Mouse (Mus musculus) embryo, embryonic 11.5 days (tissue): ENCODE measurements around the gene Hjurp.
"Not testable (repeated sequence)": the region's sequence is repeated elsewhere in the genome, so short reads cannot be mapped to it uniquely, and the experiment has no call there.

Source experiments
- DNase-seq: peaks from one replicate; pipeline ENCODE4 v3.0.0-alpha.2; 2012; ENCODE audit warnings: low read depth, low spot score

The Hjurp gene

DNA sequence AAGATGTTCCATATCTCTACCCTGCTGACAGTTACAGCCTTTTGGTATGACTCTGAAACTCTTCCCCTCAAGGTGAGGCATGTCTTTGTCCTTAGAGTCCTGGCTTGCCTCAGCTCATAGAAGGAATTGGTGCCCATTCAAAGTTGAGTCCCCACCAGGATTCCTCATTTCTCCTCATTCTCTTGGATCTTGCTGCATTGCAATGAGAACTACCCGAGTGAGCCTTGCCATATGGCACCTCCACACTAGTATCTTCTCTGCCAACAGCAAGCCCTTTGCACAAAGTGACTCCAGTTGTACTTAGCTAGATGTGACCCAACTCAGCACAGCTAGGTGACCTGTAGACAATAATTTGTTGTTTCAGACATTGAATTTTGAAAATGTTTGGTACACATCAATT is 53.8 kb downstream of the Hjurp start:
- no peak for DNase-seq

DNA sequence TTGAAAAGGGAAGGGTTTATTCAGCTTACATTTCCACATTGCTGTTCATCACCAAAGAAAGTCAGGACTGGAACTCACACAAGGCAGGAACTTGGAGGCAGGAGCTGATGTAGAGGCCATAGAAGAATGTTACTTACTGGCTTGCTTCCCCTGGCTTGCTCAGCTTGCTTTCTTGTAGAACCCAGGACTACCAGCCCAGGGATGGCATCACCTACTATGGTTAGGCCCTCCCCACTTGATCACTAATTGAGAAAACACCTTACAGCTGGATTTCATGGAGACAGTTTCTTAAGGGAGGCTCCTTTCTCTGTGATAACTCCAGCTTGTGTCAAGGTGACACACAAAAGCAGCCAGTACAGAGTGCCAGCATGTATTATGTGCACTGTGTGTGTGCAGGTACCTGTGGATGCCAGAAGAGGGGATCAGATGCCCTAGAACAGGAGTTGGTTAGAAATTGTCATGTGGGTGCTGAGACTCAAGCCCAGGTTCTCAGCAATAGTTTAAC is 54.4 kb downstream of the Hjurp start:
- DNase-seq: not testable (repeated sequence)

DNA sequence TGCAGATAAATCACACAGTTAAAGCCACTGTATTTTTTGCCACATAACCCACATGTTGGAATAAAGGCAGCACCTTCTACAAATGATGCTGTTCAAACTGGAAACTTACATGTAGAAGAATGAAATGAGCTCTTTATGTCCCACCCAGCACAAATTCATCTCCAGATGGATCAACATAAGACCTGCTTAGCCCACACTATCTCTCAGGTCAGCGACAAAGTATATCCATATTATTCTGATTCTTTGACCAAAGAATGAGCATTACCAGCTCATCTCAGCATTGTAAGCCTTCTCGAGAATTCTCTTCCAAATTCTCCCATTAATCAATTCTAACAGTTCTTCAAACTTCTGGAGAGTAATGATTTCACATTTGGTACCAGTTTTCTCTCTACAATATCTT is 55.2 kb downstream of the Hjurp start:
- DNase-seq: no peak

DNA sequence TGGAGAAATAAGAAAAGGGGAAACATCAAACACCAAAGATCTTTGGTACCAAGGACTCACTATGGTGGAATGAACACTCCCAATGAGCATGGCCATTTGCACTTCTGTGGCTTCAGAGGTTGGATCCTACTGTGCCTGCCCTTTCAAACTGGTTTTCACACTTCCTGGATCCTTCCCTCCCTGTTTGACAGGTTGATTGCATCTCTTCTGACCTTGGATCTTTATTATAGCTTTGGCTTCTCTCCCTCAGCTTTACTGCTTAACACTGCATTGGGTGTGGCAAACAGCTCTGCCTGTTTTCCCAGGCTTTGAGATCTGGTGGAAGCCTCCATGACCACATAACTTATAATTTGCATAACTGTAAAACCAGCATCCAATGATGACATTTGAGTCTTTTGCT is 57.1 kb downstream of the Hjurp start:
- DNase-seq: no peak

DNA sequence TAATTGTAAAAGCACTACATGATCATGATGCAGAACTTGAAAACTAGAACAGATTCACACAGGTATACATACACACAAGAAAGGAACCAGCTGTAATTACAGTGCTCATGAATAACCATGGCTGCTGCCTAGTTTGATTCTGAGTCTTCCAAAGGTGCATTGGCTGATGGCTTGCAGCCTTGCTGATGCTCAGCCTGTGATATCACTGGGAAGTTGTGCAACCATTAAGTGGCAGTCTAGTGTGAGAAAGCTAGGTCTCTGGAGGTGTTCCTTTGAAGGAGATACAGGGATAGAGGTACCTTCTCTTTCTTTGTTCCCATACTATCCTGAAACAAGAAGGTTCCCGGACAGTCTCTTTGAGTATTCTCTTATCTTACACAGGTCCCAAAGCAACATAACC is 58.4 kb downstream of the Hjurp start:
- no peak for DNase-seq

DNA sequence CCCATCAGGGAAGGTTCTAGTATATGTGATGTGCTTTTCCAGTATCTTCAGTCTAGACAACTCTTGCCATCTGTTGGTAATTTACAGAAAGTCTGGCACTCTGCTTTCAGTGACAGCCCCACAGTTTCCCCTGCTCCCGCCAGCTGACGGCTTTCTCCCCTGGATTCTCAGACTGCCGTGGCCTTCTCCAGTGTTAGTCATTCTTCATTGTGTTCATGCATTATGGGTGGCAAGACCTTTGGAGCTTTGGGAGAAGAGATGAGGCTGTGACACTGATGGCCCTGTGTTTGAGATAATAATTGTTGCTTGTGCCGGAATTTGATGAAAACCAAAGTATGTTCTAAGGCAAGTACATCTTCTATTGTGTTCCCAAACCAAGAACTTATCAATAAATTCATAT is 58.8 kb downstream of the Hjurp start:
- no peak for DNase-seq

DNA sequence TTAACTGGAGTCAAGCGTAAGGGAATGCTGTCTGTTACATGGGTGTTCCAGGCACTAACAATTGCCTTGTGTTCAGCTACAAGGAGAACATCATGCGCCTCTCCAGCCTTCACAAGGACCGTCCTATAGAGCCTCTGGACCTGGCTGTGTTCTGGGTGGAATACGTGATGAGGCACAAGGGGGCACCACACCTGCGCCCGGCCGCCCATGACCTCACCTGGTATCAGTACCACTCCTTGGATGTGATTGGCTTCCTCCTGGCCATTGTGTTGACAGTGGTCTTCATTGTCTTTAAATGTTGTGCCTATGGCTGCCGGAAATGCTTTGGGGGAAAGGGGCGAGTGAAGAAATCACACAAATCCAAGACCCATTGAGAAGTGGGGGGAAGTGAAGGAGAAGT is 59.4 kb downstream of the Hjurp start:
- no peak for DNase-seq

DNA sequence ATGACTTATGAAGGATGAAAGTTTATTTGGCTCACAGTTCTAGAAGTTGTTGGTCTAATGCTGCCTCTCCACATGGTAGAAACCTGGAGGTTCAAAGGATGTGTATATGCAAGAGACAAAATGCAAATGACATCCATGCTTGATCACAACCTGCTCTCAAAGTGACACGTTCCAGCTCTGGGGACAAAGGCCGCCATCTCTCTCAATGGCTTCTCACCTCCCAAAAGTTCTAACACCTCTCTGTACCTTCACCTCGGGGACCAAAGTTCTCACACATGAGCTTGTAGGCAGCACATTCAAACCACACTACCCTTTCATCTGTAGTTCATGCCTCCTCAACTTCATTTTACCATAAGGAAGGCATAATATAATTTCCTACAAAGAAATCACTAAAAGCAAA is 59.9 kb downstream of the Hjurp start:
- no peak for DNase-seq

DNA sequence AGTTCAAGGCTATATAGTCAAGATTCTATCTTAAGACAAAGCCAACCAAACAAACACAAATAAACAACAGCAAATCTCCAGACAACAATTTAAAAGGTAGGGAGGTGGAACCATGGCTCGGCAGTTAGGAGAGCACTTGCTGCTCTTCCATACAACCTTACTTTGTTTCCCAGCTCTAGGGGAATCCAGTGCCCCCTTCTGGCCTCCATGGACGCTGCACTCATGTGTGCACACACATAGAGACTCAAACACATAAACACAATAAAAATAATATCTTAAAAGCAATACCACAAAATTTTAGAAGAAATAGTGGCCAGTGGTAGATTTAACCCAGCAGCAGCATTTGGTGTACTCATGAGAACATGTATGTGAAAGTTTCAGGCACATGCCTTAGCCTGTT is 60.3 kb downstream of the Hjurp start:
- no peak for DNase-seq

DNA sequence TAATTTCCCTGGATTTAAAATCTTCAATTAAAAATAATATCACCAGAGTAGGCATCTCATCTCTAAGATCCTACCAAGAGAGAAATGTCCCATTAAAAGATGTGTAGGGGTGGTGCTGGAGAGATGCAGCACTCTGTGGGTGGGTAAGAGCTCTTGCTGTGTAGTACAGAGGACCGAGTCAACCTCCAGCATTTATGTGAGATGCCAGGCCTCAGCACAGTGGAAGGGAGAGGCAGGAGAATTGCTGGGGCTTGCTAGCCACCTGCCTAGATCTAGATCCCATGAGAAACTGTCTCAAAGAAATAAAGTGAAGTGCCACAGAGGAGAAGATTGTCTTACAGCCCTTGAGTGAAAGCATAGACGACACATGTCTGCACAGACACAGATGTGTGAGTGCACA is 60.9 kb downstream of the Hjurp start:
- DNase-seq: no peak

DNA sequence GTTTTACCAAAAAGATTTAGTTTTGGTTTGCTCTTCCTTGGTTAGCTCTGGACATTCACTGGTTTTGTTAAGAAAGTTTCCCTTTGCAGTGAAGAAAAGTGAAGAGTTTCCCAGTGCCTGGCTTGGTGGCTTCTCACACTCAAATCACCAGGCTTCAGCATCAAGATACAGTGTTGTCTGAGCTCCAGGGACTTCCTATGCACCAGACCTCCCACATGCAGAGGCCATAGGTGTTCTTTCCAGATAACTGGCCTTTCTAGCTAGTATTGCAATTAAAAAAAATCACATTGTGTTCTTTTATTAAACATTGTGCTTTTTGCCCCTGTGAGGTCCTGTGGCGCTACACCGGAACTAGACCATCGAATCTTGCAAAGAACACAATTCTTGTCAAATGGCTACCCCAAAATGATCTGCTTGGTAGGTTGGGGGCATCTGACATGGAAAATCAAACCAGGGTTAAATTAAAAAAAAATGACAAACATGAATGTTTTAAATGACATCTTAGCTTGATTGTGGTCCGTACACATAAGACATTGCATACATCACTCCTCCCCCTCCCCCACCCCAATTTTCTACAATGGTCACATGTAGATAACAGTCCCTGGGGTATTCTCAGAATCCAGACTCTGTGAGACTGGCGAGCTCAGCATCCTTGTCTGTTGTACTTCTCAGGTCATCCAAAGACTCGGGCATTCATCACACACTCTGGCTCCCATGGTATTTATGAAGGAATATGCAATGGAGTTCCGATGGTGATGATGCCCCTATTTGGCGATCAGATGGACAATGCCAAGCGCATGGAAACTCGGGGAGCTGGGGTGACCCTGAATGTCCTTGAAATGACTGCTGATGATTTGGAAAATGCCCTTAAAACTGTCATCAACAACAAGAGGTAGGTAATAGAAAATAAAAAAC is 61.7 kb downstream of the Hjurp start:
- DNase-seq: no peak

DNA sequence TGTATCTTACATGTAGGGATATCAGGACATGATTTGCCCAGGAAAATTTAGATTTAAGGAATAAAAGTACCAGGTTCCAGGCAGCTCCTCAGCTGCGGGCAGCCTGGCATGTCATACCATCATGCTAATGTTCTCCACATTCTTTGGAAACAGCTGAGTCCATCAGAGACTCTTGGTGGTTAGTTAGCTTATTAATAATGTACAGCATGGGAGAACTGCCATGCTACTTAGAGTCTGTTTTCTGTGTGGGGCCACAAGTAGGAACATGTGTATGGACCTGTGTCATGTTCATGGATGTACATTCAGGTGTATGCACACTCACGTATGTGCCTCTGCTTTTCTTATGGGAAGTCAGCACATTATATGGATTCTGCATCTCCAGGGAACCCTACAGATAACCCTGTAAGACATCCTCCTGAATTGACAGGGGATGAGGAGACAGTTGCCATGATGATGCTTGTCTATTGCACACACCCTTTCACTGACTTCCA is 62.9 kb downstream of the Hjurp start:
- DNase-seq: no peak

DNA sequence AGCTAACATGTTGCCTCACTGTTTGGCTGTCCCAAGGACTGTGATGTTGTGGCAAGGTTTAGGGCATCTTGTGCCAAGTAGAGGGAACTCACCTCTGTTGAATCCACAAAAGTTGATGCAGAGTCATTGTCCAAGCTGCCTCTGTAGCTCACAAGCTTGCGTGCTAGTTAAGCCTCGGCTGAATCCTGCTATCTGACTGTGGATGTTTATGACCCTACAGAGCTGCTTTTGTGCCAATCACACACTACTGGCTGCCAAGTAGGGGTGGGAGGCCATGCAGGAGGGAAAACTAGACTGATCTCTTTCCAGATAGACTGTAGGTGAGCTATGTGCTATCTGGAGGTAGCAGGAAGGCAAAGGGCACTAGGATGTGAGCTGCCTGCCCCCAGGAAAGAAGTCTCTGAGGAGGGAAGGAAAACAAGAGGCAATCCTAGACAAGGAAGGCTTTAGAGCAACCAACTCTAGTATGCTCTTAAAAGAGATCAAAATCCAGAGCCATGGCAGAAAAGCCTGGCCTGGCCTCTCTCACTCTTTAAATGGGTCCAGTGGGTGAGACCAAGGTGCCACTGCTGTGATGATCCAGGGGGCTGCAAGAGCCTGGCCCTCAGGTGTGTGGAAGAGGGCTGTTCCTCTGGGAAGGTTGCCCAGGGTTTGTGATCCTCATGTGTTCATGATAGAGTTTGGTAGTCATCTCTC is 63.5 kb downstream of the Hjurp start:
- no peak for DNase-seq

DNA sequence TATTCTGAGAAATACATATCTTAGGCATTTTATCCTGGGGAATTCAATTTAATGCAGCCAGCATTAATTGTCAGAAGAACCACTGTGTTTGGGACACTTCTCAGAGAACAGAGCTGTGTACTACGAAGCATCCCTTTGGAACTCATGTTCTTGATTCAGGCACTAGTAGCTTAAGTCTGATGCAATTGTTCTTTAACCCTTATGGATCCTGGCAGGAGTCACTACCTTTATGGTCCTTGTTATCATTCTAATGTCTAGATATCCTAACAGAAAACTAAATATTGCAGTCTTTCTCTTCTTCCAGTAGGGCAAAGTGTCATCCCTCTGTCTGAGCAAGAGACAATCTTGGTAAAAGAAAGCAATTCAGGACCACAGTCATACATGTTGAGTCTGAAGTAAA is 64.4 kb downstream of the Hjurp start:
- DNase-seq: no peak
